Mouse (Mus musculus) G1E (cell line): Measurements from ENCODE around the gene Epas1.

ENCODE experiments used
- CTCF ChIP-seq: IDR thresholded peaks from 2 replicates; pipeline ENCODE4 v1.5.1; 2012; ENCODE audit warnings: low read depth, low read length, inconsistent platforms, mixed read lengths
- GATA2 ChIP-seq: IDR thresholded peaks from 2 replicates; pipeline ENCODE4 v1.6.1; 2012; ENCODE audit warnings: low read depth, low read length, inconsistent platforms, borderline replicate concordance
- POLR2AphosphoS5 ChIP-seq: IDR thresholded peaks from 2 replicates; pipeline ENCODE4 v1.6.1; 2012; ENCODE audit warnings: low read depth, low read length, inconsistent platforms; ENCODE audit not compliant: insufficient replicate concordance

GRCm38 (mm10) chr17:86788316-86788715, 34.8 kb downstream of the Epas1 start:
- TF ChIP-seq CTCF (no peak), GATA2 (no peak), POLR2AphosphoS5 (no peak)
